Mouse (Mus musculus) embryonic fibroblast, embryonic 13.5 days (primary cell): ENCODE measurements around the gene Agpat1.

Source experiments
- CTCF ChIP-seq: IDR thresholded peaks from 2 replicates; pipeline ENCODE4 v1.5.1; 2011; ENCODE audit warnings: mild to moderate bottlenecking, control low read depth, low read length, moderate library complexity, borderline replicate concordance; ENCODE audit not compliant: insufficient read depth
- POLR2A ChIP-seq: IDR thresholded peaks from 2 replicates; pipeline ENCODE4 v1.6.1; 2011; ENCODE audit warnings: low read depth, mild to moderate bottlenecking, control low read depth, low read length, moderate library complexity

DNA sequence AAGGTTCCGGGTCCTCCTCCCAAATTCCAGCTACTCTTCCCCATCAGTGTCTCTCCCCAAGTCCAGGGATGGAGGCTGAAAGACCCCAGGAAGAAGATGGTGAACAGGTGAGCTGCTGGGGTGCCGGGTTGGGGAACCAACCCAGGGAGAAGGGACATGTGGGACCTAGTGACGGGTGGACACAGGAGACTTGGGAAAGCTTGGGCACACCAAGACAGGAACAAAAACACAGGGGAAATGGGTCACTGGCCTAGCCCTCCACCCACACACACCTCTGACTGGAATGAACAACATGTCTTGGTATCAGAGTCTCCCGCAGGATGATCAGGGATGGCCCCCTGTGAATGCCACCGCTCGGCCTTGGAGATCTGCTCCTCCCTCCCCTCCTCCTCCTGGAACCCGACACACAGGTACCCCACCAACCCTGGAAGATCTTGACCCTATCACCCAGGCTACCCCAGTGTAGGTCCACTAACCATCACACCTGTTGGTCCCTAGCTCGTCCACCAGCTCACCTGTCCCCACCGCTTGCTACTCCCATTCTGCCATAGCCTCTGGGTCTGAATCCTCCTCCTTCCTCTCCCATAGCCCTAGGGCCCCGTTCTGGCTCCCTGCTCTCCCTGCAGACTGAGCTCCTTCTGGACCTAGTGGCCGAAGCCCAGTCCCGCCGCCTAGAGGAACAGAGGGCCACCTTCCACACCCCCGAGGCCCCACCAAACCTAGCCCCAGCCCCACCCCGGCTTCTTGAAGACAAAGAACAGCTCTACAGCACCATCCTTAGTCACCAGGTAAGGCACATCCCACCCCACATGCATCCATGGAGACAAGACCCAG is 13.7 kb upstream of the Agpat1 start:
- TF ChIP-seq POLR2A (no peak), CTCF (no peak)
